Mouse (Mus musculus) limb, embryonic 11.5 days (tissue): ENCODE results near the gene 1700016H13Rik. TPM values are rescaled to one million over a fixed set of nuclear protein-coding genes. Genes with fewer than 3 reads are reported as not detected.

ENCODE experiments used
- ATAC-seq: fragments of 200-750 bp; cut with Nextera tagmentation; 2 replicates; pipeline ENCODE4 v1.8.0; 2017; ENCODE audit warnings: low read depth; ENCODE audit not compliant: insufficient number of reproducible peaks, low FRiP score, low TSS enrichment
- DNase-seq: peaks from one replicate; pipeline ENCODE4 v3.0.0-alpha.2; 2015; ENCODE audit warnings: low spot score
- H3K27ac ChIP-seq: fragments of 300-500 bp; sonication (generic); replicated peaks from 2 replicates; pipeline ENCODE4 v1.5.1; 2014; ENCODE audit warnings: low read depth, mild to moderate bottlenecking, low read length
- H3K27me3 ChIP-seq: fragments of 300-500 bp; sonication (generic); 2 replicates; pipeline ENCODE4 v1.6.1; 2014; ENCODE audit warnings: mild to moderate bottlenecking, low read length, mixed read lengths; ENCODE audit not compliant: control insufficient read depth, insufficient read depth
- H3K36me3 ChIP-seq: fragments of 300-500 bp; sonication (generic); 2 replicates; pipeline ENCODE4 v1.6.1; 2014; ENCODE audit warnings: mild to moderate bottlenecking, low read length, moderate library complexity, mixed read lengths; ENCODE audit not compliant: control insufficient read depth, insufficient read depth
- H3K4me1 ChIP-seq: fragments of 300-500 bp; sonication (generic); 2 replicates; pipeline ENCODE4 v1.6.1; 2014; ENCODE audit warnings: low read length, mixed read lengths; ENCODE audit not compliant: control insufficient read depth, insufficient read depth
- H3K4me2 ChIP-seq: fragments of 300-500 bp; sonication (generic); 2 replicates; pipeline ENCODE4 v1.6.1; 2014; ENCODE audit warnings: low read depth, mild to moderate bottlenecking, moderate library complexity; ENCODE audit not compliant: severe bottlenecking
- H3K4me3 ChIP-seq: fragments of 300-500 bp; sonication (generic); 2 replicates; pipeline ENCODE4 v1.5.1; 2014; ENCODE audit warnings: low read depth, low read length
- H3K9ac ChIP-seq: fragments of 300-500 bp; sonication (generic); 2 replicates; pipeline ENCODE4 v1.6.1; 2014; ENCODE audit warnings: mild to moderate bottlenecking, low read length
- H3K9me3 ChIP-seq: fragments of 300-500 bp; sonication (generic); 2 replicates; pipeline ENCODE4 v1.6.1; 2016; ENCODE audit warnings: low read length; ENCODE audit not compliant: control insufficient read depth
- WGBS: fragments of 180-500 bp; shearing (Covaris S2); extraction: QIAGEN DNeasy Blood & Tissue Kit; methylation state at CpG from one replicate; pipeline ENCODE4 v1.1.7; 2014; 5-methylcytosine and 5-hydroxymethylcytosine counted together
- polyA plus RNA-seq: library from polyadenylated mRNA; unstranded; fragments of >200 nt; fragmentation: Nextera tagmentation; extraction: Ambion mirVana; gene quantifications from 2 replicates; pipeline ENCODE4 v1.2.1, GENCODE M21; 2014

The 1700016H13Rik gene
- polyA plus RNA-seq: 0.17 TPM in 2 replicates

DNA sequence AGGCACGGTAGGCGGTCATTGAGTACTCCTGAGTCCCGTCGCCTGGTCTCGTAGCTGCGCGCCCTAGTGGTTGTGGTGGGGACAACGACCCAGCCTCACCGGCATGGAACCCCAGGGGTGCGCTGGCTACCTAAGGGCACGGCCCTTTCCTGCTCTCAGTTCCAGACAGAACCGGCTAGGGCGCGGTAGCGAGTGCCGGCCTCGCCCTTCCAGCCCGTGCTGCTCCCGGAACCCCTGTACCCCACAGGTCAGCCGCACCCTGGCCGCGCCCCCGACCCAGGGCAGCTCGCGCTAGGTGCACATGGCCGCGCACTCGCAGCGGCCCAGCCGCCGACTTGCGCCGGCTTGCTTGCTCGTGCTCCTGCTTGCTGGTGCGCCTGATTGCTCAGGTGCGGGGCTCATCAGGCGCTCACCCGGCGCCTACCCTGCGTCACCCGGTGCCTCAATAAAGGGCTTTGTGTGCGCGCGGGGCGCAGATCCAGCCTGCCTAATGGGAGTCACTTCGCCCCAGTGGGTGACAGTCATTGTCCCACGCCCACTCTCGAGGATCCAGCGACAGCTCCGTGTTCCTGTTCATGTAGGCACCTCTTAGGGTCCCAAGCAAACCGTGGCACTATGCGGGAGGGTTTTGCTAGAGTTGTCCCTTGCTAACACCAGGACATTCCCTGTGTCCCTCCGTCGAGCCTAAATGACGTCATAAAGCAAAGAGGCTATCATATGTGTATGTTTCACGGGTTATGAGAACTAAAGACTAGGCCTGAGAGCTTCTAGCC, at the start of gene 1700016H13Rik:
Gene 1700016H13Rik (minus strand): TSS at position 665 of the 773 bp plus-strand sequence.
- DNase-seq: peak; percentile 89
- Histone ChIP-seq H3K4me3 (peak within 1 kb of the TSS; percentile 59), H3K27me3 (no peaks in the 10 kb centered on the region), H3K27ac (no peak within 1 kb of the TSS), H3K36me3 (no peaks in the 10 kb centered on the region), H3K9ac (peak within 1 kb of the TSS; percentile 66), H3K4me1 (no peaks in the 10 kb centered on the region), H3K9me3 (no peaks in the 10 kb centered on the region), H3K4me2 (peak within 1 kb of the TSS; percentile 95)
- 1% methylated on average over 51 of the region's 56 CpGs for WGBS
- ATAC-seq: peak; percentile 84; the same call in 1 of the 2 replicates

DNA sequence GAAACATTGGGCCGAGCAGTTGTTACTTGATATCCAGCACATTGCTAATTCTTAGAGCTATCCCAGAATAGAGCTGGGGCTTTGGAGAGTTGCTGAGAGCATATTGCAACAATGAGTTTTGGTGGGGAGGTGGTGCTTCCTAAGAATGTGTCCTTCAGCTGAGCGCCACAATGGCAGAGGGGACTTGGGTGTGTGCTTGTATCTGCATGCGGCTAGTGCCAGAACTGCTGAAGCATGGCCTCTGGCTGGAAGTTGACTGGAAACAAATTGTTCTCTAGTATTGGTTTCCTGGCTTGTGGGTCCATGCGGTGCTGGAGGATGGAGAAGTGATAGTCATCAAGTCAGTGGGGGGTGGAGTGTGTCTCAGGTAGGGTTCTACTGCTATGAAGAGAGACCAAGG, 49.5 kb upstream of the 1700016H13Rik start:
- Histone ChIP-seq H3K9ac (no peak overlapping the region), H3K9me3 (no peaks in the 10 kb centered on the region), H3K4me1 (no peaks in the 10 kb centered on the region), H3K4me2 (no peak overlapping the region), H3K4me3 (no peak overlapping the region), H3K27me3 (no peaks in the 10 kb centered on the region), H3K27ac (no peak overlapping the region), H3K36me3 (no peaks in the 10 kb centered on the region)
- 94% methylated on average over 4 of the region's 4 CpGs for WGBS
- DNase-seq: no peak
- ATAC-seq: no peak

DNA sequence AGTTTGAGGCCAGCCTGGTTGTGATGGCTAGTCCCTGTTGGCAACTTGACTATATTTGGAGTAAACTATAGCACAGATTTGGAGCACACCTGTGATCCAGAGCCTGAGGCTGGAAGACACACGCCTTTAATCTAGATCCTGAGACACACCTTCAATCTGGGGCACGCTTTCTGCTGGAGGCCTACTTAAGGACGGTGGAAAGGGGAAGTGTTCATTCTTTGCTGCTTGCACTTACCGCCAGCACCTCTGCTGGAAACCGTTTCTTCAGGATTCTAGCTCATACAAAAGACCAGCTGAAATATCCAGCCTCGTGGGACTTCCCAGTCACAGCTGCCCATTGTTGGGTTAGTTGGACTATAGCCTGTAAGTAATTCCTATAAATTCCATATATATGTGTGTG, 46.7 kb upstream of the 1700016H13Rik start:
- no peaks in the 10 kb centered on the region for H3K9me3 ChIP-seq
- H3K36me3 ChIP-seq: no peaks in the 10 kb centered on the region
- no peaks in the 10 kb centered on the region for H3K27me3 ChIP-seq
- H3K27ac ChIP-seq: no peak overlapping the region
- no peaks in the 10 kb centered on the region for H3K4me1 ChIP-seq
- ATAC-seq (no peak), DNase-seq (no peak)
- H3K4me2 ChIP-seq: no peak overlapping the region
- no peak overlapping the region for H3K9ac ChIP-seq
- 71% methylated on average over 6 of the region's 6 CpGs for WGBS
- no peak overlapping the region for H3K4me3 ChIP-seq

DNA sequence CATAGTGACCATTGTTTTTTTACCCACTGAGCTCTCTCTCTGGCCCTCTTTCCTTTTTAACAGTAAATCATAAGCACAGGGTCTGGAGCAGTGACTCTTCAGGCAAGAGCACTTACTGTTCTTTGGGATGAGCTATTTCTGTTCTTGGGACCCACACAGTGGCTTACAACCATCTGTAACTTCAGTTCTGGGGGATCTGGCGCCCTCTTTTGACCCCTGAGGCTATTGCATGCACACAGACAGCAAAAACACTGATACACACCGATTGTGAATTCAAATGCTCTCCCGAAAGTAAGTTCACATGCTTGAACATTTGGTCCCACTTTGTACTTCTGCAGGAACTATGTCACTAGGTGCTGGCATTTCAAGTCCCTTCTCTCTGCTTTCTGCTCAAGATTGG, 45.7 kb upstream of the 1700016H13Rik start:
- Histone ChIP-seq H3K9me3 (no peaks in the 10 kb centered on the region), H3K27me3 (no peaks in the 10 kb centered on the region), H3K9ac (no peak overlapping the region), H3K4me1 (no peaks in the 10 kb centered on the region), H3K4me3 (no peak overlapping the region), H3K4me2 (no peak overlapping the region), H3K27ac (no peak overlapping the region), H3K36me3 (no peaks in the 10 kb centered on the region)
- no peak for ATAC-seq
- 74% methylated on average over 3 of the region's 3 CpGs for WGBS
- DNase-seq: no peak

DNA sequence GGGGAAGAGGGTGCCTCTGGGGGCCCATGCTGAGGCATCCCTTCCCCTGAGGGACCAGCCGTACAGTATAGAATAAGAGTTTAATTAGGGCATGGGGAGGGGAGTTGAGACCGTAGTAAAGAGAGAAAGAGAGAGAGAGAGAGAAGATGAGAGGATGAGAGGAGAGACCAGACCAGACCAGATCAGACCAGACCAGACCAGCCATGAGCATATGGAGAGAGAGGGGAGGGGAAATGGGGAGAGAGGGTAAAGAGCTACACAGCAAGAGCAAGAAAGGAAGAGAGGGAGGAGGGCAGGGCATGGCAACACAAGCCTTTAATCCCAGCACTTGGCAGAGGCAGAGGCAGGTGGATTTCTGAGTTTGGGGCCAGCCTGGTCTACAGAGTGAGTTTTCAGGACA, 44.9 kb upstream of the 1700016H13Rik start:
- Histone ChIP-seq H3K27ac (no peak overlapping the region), H3K36me3 (no peaks in the 10 kb centered on the region), H3K4me3 (no peak overlapping the region), H3K4me2 (no peak overlapping the region), H3K9ac (no peak overlapping the region), H3K4me1 (no peaks in the 10 kb centered on the region), H3K27me3 (no peaks in the 10 kb centered on the region), H3K9me3 (no peaks in the 10 kb centered on the region)
- 69% methylated on average over 2 of the region's 2 CpGs for WGBS
- no peak for ATAC-seq
- DNase-seq: no peak

DNA sequence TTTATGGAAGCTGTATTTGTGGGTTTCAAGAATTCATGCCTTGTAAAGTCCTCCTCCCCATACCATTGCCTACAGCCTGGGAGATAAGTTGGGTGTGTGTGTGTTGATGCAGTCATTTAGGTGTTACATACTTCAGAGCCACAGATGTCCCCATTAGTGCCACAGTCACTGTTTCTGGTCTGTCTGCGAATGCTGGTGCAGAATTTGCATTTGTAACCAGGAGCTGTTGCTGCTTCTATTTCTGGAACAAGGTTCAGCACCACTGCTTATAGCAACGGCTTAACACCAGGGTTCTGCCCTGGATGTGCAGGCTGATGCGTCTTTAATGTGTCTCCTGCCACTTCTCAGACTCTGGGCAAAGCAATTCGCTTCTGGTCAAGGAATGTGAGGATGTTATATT, 43.7 kb upstream of the 1700016H13Rik start:
- DNase-seq: no peak
- no peak for ATAC-seq
- Histone ChIP-seq H3K4me3 (no peak overlapping the region), H3K27ac (no peak overlapping the region), H3K4me2 (no peak overlapping the region), H3K9me3 (no peaks in the 10 kb centered on the region), H3K36me3 (no peaks in the 10 kb centered on the region), H3K27me3 (peaks cover 5% of the 10 kb centered on the region; the same call in 1 of the 2 replicates), H3K9ac (no peak overlapping the region), H3K4me1 (no peaks in the 10 kb centered on the region)
- WGBS: 44% methylated on average over 4 of the region's 4 CpGs

DNA sequence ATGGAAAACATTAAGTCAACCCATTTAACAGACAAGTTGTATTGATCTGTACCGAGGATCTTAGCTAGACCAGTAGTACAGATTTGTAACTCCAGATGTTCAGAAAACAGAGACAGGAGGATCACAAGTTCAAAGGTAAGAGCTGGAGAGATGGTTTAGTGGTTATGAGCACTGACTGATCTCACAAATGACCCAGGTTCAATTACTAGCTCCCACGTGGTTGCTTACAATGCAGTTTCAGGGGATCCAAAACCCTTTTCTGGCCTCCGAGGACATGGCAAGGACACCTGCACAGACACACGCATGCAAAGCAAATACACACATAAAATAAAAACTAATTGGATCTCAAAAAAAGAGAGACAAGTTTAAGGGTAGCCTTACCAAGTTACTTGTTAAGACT, 42.8 kb upstream of the 1700016H13Rik start:
- WGBS: 72% methylated on average over 4 of the region's 4 CpGs
- ATAC-seq (no peak), DNase-seq (no peak)
- H3K27ac ChIP-seq: no peak overlapping the region
- H3K36me3 ChIP-seq: no peaks in the 10 kb centered on the region
- H3K4me3 ChIP-seq: no peak overlapping the region
- peaks cover 13% of the 10 kb centered on the region for H3K27me3 ChIP-seq
- H3K9ac ChIP-seq: no peak overlapping the region
- H3K4me1 ChIP-seq: no peaks in the 10 kb centered on the region
- H3K4me2 ChIP-seq: no peak overlapping the region
- H3K9me3 ChIP-seq: no peaks in the 10 kb centered on the region

DNA sequence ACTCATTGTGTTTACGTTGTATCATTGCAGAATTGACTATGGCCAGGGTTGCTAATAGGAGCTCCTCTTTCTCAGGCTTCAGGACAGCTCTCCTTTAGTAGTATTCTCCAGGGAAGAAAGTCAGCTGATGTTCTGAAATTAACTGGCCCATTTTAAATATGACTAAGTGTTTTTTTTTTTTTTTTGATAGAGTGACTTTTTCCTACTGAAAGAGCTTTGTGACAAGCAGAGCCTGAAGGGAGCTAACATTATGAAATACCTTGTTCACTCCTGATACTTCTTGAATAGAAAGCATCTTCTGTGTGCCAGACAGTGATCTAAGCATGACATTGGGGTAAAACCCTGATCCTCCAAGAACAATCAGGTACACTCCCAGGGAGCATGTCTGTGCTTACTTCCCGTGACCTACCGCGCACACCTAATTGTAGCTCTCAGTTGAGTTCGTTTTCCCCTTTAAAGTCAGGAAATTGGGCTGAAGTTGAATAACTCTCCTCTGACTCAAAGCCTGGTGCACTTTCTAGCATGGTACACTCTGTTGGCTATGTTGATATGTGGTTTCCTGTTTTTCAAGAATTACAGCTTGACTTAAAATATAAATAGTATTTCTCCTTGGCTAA, 42.2 kb upstream of the 1700016H13Rik start:
- ATAC-seq: no peak
- Histone ChIP-seq H3K4me1 (0 out of 2 replicates have a peak, but pooled peaks cover 2% of the 10 kb centered on the region), H3K9ac (no peak overlapping the region), H3K4me2 (no peak overlapping the region), H3K27me3 (peaks cover 18% of the 10 kb centered on the region), H3K4me3 (no peak overlapping the region), H3K36me3 (no peaks in the 10 kb centered on the region), H3K27ac (no peak overlapping the region), H3K9me3 (no peaks in the 10 kb centered on the region)
- WGBS: 82% methylated on average over 5 of the region's 5 CpGs
- DNase-seq: no peak
